Mouse (Mus musculus) right cerebral cortex, postnatal 25 days (tissue): ENCODE measurements around the gene Crisp3.
"Not testable (repeated sequence)": the region's sequence is repeated elsewhere in the genome, so short reads cannot be mapped to it uniquely, and the experiment has no call there.

Experiments used
- DNase-seq: peaks from one replicate; pipeline ENCODE4 v3.0.0; 2022

Gene Crisp3

GRCm38 (mm10) chr17:40242135-40242534, at the start of gene Crisp3:
TSS of gene Crisp3 (minus strand) at chr17:40242288.
- DNase-seq = no peak

- no peak for DNase-seq
These were observed 43.3 kb upstream of the Crisp3 start for GRCm38 (mm10) chr17:40285435-40285834.

- no peak for DNase-seq
These were observed 33.4 kb upstream of the Crisp3 start for GRCm38 (mm10) chr17:40275519-40275918.

- no peak for DNase-seq
These were observed 32.9 kb upstream of the Crisp3 start for GRCm38 (mm10) chr17:40274906-40275470.

GRCm38 (mm10) chr17:40252487-40252886, 10.4 kb upstream of the Crisp3 start:
- no peak for DNase-seq

GRCm38 (mm10) chr17:40208540-40208939, 33.5 kb downstream of the Crisp3 start, which contains the start of gene Pgk2:
TSS of gene Pgk2 (minus strand) at chr17:40208640.
- DNase-seq = no peak

- not testable (repeated sequence) for DNase-seq
These were observed 40.3 kb downstream of the Crisp3 start for GRCm38 (mm10) chr17:40201803-40202202.

- DNase-seq = not testable (repeated sequence)
These were observed 51.9 kb downstream of the Crisp3 start for GRCm38 (mm10) chr17:40190192-40190591.
